Mouse (Mus musculus) left cerebral cortex, adult 6 months (tissue): ENCODE data around the gene Fcgr4. TPM values are rescaled to one million over a fixed set of nuclear protein-coding genes. Genes with fewer than 3 reads are reported as not detected.

Experiments used
- long read RNA-seq, 2 experiments: library from polyadenylated mRNA; unstranded; transcript quantifications; one replicate each; pipeline ENCODE4 v2.0.0; 2019 to 2020
- polyA plus RNA-seq: library from polyadenylated mRNA; unstranded; fragments of <200 nt; fragmentation: Nextera tagmentation; gene quantifications from 2 replicates; pipeline ENCODE4 v1.2.3, GENCODE M21; 2021

Gene Fcgr4
- polyA plus RNA-seq, result 0.23 and 0.37 TPM in 2 replicates
- long read RNA-seq, experiment 1, result 0 reads
- long read RNA-seq, experiment 2, result 0 reads

GRCm38 (mm10) chr1:171018737-171019136 is at the start of gene Fcgr4:
Fcgr4 (plus strand) TSS chr1:171018920.

GRCm38 (mm10) chr1:170976447-170976846 is 42.3 kb upstream of the Fcgr4 start, which contains the start of gene Fcgr2b:
Fcgr2b (minus strand) TSS chr1:170976547.

GRCm38 (mm10) chr1:171064491-171065242 is 45.9 kb downstream of the Fcgr4 start, which contains the start of gene Fcgr3:
Fcgr3 (minus strand) TSS chr1:171064935.

Other genes with a start within 250 kb of the Fcgr4 start
- 10.6 and 11.2 TPM in 2 replicates for gene Atf6, start 151.1 kb upstream of the Fcgr4 start, polyA plus RNA-seq
- gene Gm26620, start 133.9 kb upstream of the Fcgr4 start, polyA plus RNA-seq, result 0.89 and 1.3 TPM in 2 replicates
- 24.9 and 27.1 TPM in 2 replicates for gene Dusp12, start 133.4 kb upstream of the Fcgr4 start, polyA plus RNA-seq
- gene Fcrlb, start 106.0 kb upstream of the Fcgr4 start, polyA plus RNA-seq, result 0.72 and 1.3 TPM in 2 replicates
- not detected in 2 replicates for gene Fcrla, start 91.3 kb upstream of the Fcgr4 start, polyA plus RNA-seq
- 4.7 and 5.4 TPM in 2 replicates for gene Fcgr2b, start 42.4 kb upstream of the Fcgr4 start, polyA plus RNA-seq
- 27.1 and 27.8 TPM in 2 replicates for gene Fcgr3, start 46.0 kb downstream of the Fcgr4 start, polyA plus RNA-seq
- 1.7 and 2.8 TPM in 2 replicates for gene Cfap126, start 95.0 kb downstream of the Fcgr4 start, polyA plus RNA-seq
- gene Sdhc, start 131.7 kb downstream of the Fcgr4 start, polyA plus RNA-seq, result 62.8 and 68.4 TPM in 2 replicates
- 0.10 and 0.14 TPM in 2 replicates for gene Mpz, start 131.8 kb downstream of the Fcgr4 start, polyA plus RNA-seq
- 128 and 132 TPM in 2 replicates for gene Pcp4l1, start 177.3 kb downstream of the Fcgr4 start, polyA plus RNA-seq
- gene Nr1i3, start 195.1 kb downstream of the Fcgr4 start, polyA plus RNA-seq, result 0.09 and 0.15 TPM in 2 replicates
- 89.4 and 110 TPM in 2 replicates for gene Tomm40l, start 203.6 kb downstream of the Fcgr4 start, polyA plus RNA-seq
- gene Apoa2, start 206.1 kb downstream of the Fcgr4 start, polyA plus RNA-seq, result 3.2 and 4.7 TPM in 2 replicates
- gene Fcer1g, start 215.4 kb downstream of the Fcgr4 start, polyA plus RNA-seq, result 94.0 and 105 TPM in 2 replicates
- gene Adamts4, start 231.5 kb downstream of the Fcgr4 start, polyA plus RNA-seq, result 4.4 and 4.5 TPM in 2 replicates
- gene Ndufs2, start 232.5 kb downstream of the Fcgr4 start, polyA plus RNA-seq, result 129 and 207 TPM in 2 replicates